Mouse (Mus musculus) kidney, postnatal 36 days (tissue): Measurements from ENCODE around the gene Slc35b4.

ENCODE experiments used
- DNase-seq, 2 experiments: peaks; one replicate each; pipeline ENCODE4 v3.0.0; 2021 to 2022; ENCODE audit warnings: mixed read lengths in 2 of 2

Gene Slc35b4

GRCm38 (mm10) chr6:34124401-34124800 lies 52.5 kb downstream of the Slc35b4 start:
- no peak for DNase-seq

GRCm38 (mm10) chr6:34116838-34117478 lies 60.0 kb downstream of the Slc35b4 start:
- DNase-seq, result no peak

- DNase-seq, result no peak
These were observed 65.5 kb downstream of the Slc35b4 start for GRCm38 (mm10) chr6:34111406-34111805.

- peak; percentile 50 to 66 for DNase-seq
These were observed 66.3 kb downstream of the Slc35b4 start for GRCm38 (mm10) chr6:34110571-34110970.
